Mouse (Mus musculus) kidney, postnatal 14 days (tissue): ENCODE measurements around the gene Ano4.

Experiments used
- DNase-seq: peaks from one replicate; pipeline ENCODE4 v3.0.0; 2022; ENCODE audit warnings: mixed read lengths

The Ano4 gene

GRCm38 (mm10) chr10:89344491-89345195 is at the start of gene Ano4:
Gene Ano4, minus strand, starts transcription at chr10:89344762.
- DNase-seq: peak; percentile 59

- no peak for DNase-seq
These were observed 48.1 kb upstream of the Ano4 start for GRCm38 (mm10) chr10:89392687-89393086.

- DNase-seq: no peak
These were observed 47.1 kb upstream of the Ano4 start for GRCm38 (mm10) chr10:89391571-89392163.

GRCm38 (mm10) chr10:89386461-89386860 is 41.9 kb upstream of the Ano4 start:
- DNase-seq: no peak

GRCm38 (mm10) chr10:89383462-89383861 is 38.9 kb upstream of the Ano4 start:
- peak; percentile 83 for DNase-seq

GRCm38 (mm10) chr10:89377750-89378149 is 33.2 kb upstream of the Ano4 start:
- no peak for DNase-seq

GRCm38 (mm10) chr10:89370051-89370450 is 25.5 kb upstream of the Ano4 start:
- DNase-seq: peak; percentile 8

- no peak for DNase-seq
These were observed 14.4 kb upstream of the Ano4 start for GRCm38 (mm10) chr10:89358933-89359332.

- no peak for DNase-seq
These were observed 10.1 kb upstream of the Ano4 start for GRCm38 (mm10) chr10:89354639-89355038.

GRCm38 (mm10) chr10:89351416-89351815 is 6.9 kb upstream of the Ano4 start:
- DNase-seq: no peak

- no peak for DNase-seq
These were observed 1.0 kb upstream of the Ano4 start for GRCm38 (mm10) chr10:89345606-89346005.

- DNase-seq: no peak
These were observed 603 bp upstream of the Ano4 start for GRCm38 (mm10) chr10:89345196-89345533.

GRCm38 (mm10) chr10:89344132-89344490 is 451 bp downstream of the Ano4 start:
- DNase-seq: no peak

- DNase-seq: no peak
These were observed 846 bp downstream of the Ano4 start for GRCm38 (mm10) chr10:89343716-89344115.

- no peak for DNase-seq
These were observed 14.3 kb downstream of the Ano4 start for GRCm38 (mm10) chr10:89330261-89330660.

GRCm38 (mm10) chr10:89329806-89330205 is 14.8 kb downstream of the Ano4 start:
- DNase-seq: no peak

- no peak for DNase-seq
These were observed 15.7 kb downstream of the Ano4 start for GRCm38 (mm10) chr10:89328876-89329275.

GRCm38 (mm10) chr10:89327004-89327511 is 17.5 kb downstream of the Ano4 start:
- peak; percentile 70 for DNase-seq

GRCm38 (mm10) chr10:89326383-89326782 is 18.2 kb downstream of the Ano4 start:
- no peak for DNase-seq

- no peak for DNase-seq
These were observed 37.0 kb downstream of the Ano4 start for GRCm38 (mm10) chr10:89307566-89307965.

- DNase-seq: no peak
These were observed 44.2 kb downstream of the Ano4 start for GRCm38 (mm10) chr10:89300346-89300745.

- DNase-seq: no peak
These were observed 51.8 kb downstream of the Ano4 start for GRCm38 (mm10) chr10:89292784-89293183.

GRCm38 (mm10) chr10:89290698-89291097 is 53.9 kb downstream of the Ano4 start:
- no peak for DNase-seq

- no peak for DNase-seq
These were observed 55.3 kb downstream of the Ano4 start for GRCm38 (mm10) chr10:89289290-89289689.

GRCm38 (mm10) chr10:89280402-89280801 is 64.2 kb downstream of the Ano4 start:
- DNase-seq: no peak
